Mouse (Mus musculus) thymus, postnatal 4 days (tissue): ENCODE measurements around the gene Tsg101.
"Not testable (repeated sequence)": the region's sequence is repeated elsewhere in the genome, so short reads cannot be mapped to it uniquely, and the experiment has no call there.

Experiments
- DNase-seq: peaks from one replicate; pipeline ENCODE4 v3.0.0; 2021

The Tsg101 gene

DNA sequence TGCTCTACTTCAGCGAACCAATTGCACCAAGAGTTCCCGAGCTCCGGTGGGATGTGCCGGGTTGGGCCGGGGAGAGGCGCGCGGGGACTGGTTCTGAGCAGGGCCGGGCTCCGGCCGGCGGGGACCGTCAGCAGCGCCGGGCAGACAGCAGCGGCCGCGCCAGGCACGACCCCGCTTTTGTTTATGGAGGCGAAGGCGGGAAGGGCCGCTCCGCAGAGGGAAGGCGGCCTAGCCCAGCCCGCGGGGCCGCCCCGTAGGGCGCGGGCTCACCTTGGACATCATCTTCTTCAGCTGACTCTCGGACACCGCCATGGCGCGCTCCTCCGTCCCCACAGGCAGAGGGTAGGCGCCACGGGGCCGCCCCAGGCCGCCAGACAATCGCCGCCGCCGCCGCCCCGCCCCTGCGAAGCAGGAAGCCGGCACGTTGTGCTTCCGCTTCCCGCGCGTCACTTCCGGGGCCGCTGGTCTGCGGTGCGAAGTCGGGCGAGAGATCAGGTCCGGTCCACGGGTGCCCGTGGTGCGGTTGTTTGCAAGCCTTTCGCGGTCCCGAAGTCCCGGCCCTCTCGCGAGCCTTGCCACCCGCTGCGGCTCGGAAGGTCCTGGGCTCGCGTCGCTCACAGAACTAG is at the start of gene Tsg101:
Gene Tsg101, minus strand, starts transcription at position 419 of the 626 bp plus-strand sequence.
- DNase-seq = peak; percentile 94

DNA sequence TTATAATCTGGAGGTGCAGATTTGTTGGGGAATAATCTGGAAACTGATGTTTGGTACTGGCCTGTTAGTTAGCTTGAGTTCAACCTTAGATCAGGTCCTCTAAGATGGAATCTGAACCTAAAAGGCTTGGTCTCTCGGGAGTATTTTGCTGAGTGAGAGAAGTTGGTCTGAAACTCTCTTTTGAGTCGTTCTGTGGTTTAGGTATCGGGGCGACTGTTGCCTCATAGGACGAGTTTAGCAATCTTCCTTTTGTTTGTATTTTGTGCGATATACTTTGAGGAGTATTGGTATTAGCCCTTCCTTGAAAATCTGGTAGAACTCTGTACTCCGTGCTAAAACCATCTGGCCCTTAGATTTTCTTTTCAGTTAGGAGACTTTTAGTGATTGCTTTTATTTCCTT is 44.3 kb upstream of the Tsg101 start:
- DNase-seq = no peak

DNA sequence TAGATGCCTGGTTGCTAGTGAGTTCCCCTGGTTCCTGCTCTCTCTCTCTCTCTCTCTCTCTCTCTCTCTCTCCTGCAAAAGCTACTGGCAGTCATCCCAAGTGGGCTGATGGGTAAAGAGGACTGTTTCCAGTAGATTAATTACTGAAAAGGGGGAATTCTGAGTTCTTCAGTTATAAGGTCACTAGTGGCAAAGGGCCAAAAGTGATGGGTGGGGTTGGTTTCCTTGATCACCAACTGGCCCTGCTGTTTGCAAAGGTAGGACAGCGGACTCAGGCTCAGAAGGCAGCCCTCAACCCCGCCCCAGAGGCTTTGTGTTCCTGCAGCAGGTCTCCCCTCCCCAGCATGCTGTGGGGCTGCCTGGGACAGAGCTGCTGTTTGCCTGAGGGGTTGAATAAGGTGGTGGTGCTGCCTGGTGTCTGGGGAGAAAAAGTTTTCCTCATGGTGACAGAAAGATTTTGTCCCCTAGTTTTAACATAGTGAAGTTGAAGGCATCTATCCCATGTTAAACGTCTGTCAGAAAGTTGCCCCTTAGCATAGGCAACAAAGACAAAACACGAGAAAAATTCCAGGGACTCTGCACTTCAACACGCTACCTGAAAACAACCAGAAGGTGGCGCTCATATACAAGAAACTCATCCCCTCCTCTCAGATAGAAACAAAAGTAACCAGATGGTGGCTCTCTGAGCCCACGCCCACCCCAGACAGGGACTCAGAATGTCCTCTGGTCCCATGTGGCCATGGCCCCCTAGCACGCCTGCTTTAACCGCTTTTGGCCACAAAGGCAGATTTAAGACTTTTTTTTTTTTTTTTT is 43.2 kb upstream of the Tsg101 start:
- DNase-seq = peak; percentile 71

DNA sequence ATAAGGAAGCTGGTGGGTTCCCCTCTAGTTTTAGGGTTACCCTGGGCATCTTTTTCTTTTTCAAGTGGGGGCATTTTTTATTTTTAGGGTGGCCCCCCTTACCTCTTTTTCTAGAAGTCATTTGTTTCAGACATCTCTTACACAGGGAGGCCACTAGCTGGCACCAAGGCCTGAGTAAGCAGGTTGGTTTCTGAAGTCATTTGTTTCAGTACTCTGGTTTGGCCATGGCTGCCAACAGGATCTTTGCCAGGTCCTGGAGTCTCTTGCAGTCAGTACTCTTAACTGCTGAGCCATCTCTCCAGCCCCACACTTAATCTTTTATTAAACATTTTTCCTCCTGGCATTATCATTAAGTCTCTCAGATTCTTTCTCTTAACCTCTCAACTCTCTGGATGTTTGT is 42.4 kb upstream of the Tsg101 start:
- DNase-seq = no peak

DNA sequence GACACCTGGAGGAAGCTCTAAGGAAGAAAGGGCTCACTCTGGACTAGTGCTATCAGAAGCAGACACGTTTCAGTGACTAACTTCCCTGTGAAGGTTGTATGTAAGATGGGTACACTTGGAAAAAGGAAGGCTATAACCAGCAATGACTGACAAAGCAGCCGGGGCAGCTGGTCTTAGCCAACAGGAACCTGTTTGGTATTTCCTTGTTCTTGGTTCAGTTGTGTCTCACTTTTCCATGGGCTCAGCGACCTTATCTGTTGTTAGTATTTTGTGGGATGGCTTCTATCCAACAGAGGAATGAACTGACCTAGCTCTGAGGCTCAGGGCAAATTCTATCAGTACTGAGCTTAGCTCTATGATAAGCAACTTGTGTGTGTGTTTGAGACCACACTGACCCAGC is 41.2 kb upstream of the Tsg101 start:
- no peak for DNase-seq

DNA sequence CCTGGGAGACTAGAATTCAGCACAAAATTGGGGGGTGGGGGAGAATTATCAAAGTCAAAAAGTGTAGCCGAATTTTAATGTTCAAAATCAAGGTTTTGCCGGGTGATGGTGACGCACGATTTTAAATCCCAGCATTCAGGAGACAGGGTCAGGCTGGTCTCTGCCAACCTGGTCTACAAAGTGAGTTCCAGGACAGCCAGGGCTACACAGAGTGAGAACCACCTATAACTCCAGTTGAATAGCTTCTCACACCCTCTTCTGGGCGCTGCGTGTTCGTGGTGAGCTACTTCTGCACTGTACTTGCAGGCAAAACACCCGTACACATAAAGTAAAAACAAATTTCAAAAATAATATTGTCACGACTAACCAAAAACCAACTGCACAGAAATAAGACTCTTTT is 39.1 kb upstream of the Tsg101 start:
- DNase-seq = no peak

DNA sequence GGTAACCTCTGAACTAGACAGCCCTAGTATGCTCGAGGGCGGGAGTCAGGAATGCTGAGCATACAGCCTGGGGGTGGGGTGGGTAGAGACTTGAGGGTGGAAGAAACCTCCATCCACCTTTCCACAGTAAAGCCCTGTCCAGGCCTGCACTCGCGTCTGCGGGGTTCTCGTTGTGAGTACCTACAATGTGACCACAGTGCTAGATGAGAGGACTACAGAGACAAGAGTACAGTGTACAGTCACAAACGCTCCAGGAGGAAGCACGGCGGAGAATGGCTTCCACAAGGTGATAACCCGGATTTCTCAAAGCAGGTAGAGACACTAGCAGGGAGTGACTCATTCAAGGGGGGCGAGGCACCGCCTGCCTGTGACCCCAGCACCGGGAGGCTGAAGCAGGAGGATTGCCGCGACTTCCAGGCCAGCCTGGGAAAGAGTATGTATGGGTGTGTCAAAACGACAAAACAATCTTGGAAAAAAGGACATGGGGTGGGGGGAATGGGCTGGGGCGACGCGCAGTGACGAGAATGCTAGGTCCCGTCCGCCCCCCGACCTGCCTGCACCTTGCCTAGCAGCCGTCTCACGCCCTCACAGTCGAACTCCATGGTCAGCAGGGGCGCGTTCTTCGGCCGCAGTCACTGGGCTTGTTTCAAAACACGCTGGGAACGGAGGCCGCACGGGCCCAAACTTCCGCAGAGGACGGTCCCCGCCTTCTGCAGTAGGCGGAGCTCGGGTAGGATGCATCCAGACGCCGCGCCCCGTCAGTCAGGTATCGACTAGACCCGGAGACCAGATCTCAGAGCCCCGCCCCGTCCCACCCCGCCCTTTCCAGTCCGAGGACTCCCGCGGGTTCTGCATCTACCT is 38.3 kb upstream of the Tsg101 start, which contains the start of gene Uevld:
Gene Uevld, minus strand, starts transcription at position 697 of the 861 bp plus-strand sequence.
- DNase-seq = peak; percentile 94

DNA sequence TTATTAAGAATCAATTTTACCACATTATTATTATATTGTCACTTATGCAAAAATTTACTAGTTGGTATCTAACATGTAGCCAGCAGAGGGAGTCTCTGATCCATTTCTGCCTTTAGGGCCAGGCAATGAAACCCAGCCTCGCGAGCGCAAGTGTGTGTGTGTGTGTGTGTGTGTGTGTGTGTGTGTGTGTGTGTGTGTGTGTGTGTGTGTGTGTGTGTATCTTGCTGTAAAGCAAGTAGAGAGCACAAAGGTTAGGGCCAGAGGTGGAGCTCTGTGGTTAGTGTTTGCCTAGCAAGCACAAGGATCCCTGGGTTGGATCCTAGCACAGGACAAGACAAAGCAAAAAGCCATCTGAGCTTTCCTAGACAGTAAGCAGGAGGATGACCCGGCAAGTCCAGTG is 16.1 kb upstream of the Tsg101 start:
- DNase-seq = peak; percentile 22

DNA sequence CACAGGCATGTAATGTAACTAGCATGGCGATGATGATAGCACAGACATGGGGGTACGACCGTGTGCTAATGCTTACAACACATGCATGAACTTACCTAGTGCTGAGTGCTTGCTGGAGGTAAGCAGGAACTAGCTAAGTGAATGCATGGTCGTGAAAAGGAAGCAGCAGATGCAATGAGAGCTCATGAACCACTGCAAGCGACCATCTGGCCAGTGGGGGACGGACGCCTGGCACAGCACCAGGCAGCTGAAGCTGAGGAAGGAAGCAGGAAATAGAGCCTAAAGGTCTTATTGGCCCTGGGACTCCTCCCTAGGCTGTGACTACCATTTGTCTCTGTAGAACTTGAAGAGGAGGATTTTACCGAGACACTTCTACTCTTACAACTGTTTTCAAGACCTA is 15.0 kb upstream of the Tsg101 start:
- DNase-seq = no peak

DNA sequence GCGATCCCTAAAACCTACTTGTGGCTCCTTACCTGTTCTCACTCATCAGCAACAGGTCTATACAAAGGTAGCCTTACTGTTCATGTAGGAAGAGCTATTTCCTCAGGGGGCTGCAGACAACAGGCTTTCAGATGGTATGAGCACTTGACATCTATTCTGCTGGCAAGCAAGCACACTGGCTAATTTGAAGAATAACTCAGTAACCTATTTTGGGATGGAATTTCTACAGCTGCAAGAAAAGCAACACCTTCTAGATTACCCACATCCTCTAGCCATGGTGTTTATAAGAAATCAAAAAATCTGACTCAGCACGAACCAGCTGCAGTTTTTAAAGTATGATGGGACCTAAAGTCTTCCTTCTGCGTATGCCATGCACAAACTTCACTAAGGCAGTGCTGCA is 11.6 kb upstream of the Tsg101 start:
- no peak for DNase-seq

DNA sequence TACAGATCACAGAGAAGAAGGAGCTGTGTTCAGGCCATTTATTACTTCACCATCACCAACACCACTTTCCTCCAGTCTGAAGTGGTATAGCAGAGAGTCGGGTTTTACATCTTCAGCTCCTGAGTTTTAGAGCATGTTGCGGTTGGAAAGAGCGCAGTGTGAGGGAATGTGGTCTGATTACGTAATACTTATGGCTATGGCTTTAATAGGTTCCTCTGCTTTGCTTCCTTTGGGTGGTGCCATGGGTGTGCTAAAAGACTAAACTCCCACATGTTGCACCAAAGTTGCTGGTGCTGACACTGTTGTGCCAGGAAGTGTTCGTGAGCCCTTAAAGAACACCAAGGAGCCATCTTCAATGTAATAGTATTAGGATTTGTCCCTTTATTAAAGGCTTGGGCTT is 8.5 kb upstream of the Tsg101 start:
- DNase-seq = no peak

DNA sequence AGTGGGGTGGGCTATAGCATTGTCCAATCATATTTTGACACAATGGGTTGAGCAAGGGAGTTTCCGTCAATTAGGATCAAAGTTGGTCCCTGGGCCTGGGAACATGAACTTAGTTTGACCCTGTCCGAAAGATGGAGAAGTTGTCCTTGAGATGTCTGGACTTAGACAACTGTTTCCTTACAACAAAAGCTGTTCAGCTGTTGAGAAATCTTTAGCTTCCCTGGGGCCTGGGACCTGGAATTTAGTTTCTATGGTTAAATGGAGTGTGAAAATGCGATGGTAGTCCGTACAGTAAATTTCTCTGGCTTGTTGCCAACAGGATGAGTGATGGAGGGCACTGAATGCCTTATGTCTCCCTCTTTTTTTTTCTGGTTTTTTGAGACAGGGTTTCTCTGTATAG is 2.3 kb upstream of the Tsg101 start:
- no peak for DNase-seq

DNA sequence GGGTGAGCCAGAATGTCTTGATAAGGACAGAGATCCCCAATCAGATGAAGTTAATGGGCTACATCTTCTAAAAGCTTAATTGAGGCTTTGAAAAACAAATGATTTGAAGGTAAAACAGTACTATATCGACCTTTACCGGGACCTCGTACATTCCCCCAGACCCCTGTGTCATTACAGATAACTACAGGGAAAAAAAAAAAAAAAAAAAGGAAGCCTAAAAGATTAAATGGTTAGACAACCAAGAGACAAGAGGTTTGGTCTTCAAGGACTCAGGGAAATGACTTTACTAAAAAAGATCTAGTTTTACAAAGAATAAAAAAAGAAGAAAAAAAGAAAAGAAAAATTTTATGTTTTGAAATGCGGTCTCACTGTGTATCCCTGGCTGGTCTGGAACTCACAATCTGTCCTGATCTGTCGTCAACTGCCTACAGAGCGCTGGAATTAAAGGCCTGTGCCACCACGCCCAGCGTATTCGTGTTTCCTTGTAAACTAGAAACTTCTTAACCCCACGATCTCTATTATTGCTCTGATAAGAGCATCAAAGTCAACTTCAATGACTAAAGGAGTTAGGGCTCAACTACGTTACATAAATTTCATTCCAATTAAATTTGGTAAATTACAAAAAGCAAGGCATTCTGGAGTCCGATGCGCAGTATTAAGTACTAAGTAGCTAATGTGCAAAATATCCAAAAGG is 944 bp downstream of the Tsg101 start:
- no peak for DNase-seq

DNA sequence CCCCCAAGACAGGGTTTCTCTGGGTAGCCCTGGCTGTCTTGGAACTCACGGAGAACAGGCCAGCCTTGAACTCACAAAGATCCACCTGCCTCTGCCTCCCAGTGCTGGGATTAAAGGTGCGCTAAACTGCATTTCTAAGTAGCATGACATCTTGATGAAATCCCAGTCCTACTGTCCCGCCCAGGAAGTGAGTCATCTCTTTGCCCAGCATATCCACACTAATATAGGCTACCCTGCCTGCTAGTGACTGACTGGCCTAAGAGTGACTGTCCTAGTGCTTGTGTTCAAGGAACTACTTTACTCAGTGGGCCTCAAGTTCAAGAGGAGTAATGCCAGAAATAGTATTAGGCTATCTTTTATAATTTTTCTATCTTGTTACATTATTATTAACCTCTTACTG is 3.4 kb downstream of the Tsg101 start:
- no peak for DNase-seq

DNA sequence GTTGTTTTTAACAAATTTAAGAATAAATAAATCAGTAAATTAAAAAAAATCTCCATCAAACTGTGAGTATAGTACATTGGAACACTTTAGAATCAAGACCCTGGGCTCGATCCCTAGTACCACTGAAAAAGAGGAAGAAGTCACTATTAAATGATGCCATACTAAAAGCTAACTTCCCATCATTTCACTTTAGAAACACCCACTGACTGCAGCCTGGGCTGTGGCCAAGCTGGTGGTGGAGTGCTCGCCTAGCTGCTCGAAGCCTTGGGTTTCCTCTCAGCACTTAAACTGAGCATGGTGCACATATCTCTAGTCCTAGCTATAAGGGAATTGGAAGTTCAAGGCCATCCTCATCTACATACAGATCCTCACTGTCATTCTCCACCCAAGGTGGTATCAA is 8.5 kb downstream of the Tsg101 start:
- DNase-seq = no peak

DNA sequence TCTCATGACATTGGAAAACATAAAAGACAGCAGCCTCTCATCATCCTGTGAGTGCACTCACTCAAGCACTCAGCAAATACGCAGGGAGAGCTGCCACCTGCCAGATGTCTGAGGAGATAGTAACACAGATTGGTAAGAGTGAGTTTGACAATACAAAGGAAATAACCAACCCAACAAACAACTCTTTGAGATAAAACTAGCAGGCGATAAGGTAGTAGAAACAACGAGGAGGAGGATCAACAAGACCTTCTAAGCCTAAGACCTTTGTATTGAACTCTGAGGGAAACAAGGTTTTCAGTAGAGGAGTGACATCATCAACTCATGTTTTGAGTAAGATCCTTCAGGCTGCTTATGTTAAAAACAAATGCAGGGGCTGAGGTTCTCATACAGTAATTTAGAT is 20.4 kb downstream of the Tsg101 start:
- peak; percentile 32 for DNase-seq

DNA sequence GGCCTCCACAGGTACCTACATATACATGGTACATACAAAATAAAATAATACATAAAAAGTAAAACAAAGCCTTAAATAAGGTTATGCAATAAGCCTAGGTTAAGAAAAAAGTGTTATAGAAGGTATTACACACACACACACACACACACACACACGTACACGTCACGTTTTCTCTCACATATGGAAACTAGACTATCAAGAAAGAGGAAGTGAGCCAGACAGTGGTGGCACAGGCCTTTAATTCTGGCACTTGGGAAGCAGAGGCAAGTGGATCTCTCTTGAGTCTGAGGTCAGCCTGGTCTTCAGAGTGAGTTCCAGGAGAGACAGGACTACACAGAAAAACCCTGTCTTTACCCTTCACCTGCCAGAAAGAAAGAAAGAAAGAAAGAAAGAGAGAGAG is 24.3 kb downstream of the Tsg101 start:
- DNase-seq = no peak

DNA sequence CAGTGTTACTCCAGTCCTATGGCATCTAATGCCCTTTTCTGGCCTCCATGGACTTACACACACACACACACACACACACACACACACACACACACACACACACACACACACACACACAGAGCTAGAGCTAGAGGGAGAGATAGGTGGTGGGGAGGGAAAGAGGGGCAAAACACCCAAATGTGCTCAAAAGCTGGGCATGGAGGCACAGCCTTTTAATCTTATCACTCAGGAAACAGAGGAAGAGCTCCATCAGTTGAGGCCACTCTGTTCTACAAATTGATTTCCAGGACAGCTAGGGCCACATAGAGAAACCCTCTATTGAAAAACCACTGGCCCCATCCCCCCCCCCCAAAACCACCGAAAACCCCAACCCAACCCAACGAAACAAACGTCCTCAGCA is 36.5 kb downstream of the Tsg101 start:
- DNase-seq = no peak

DNA sequence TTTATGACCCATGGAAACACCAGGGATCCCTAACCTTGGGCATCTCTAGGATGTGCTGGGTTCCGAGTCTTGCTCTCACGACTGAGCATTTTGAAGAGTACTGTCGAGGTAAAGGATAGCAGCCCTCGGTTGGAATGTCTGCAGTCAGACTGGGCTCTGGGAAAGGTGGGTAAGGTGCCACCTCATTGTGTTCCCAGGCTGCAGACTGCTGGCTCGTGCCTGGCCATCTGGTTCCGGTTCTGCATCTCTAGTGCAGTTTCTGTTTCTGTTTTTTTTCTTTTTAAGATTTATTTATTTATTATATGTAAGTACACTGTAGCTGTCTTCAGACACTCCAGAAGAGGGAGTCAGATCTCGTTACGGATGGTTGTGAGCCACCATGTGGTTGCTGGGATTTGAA is 37.8 kb downstream of the Tsg101 start:
- DNase-seq = not testable (repeated sequence)

DNA sequence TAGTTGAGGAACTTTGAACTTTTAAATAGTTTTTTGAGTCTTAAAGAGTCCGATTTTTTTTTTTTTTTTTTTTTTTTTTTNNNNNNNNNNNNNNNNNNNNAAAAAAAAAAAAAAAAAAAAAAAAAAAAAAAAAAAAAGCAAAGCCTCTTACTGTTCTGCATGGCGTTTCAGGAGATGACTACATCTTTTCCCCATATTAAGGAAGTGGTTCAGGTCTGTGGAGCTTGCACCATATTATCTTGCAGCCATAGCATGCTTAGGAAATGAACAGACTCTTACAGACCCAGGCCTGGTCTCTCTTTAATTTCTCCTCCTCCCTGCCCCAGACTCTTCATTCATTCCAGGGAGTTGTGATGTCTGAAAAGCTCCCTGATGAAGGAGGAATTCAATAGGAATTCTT is 38.8 kb downstream of the Tsg101 start:
- no peak for DNase-seq

DNA sequence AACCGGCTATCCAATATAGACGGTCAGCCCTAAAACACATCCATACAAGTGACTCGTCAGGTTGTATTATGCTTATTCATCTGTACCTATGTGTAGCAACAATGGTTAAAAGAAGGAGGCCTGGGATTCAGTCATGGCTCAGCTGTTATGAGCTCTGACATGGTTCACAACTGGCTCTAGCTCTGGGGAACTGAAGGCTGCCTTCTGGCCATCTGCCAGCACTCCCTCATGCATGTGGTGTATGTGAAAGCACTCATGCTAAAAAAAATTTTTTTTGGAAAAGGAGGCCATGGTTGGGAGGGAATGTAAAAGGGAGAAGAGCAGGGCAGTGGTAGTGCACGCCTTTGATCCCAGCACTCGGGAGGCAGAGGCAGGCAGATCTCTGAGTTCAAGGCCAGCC is 39.9 kb downstream of the Tsg101 start:
- no peak for DNase-seq

DNA sequence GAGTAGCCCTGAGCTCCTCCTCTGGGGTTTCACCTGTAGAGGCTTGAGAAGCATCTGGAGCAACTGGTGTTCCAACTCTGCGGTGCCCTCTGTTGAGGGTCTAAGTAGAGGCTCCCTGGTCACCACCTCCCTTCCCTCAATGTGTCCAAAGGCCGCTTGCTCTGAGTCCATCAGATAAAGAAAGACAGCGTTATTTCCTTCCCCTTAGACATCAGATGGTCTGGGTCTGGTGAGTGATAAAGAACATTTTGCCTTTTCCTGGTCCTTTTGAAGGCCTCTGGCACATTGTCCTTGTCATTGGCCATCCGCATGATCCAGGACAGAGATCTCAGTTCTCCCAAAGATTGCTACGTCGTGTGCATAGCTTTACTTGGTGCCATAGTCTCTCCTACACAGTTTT is 42.5 kb downstream of the Tsg101 start:
- no peak for DNase-seq

DNA sequence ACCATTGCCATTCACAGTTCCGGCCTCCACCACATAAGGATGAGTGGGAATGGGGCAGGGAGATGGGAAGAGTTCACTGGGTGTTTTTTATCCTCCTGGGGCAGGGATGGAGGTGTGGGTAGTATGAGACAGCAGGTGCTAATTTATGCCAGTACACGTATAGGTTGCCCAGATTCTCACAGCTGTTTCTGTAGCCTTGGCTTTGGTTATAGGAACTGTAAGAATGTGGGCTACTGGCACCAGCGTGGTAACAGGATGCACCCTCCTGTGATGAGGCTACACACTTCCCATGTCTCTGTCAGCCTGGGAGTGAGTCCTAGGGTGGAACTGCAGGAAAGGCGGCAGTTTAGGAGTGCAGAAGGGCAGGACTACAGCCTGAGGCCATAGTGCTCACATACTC is 42.9 kb downstream of the Tsg101 start:
- DNase-seq = no peak
